Mouse (Mus musculus) kidney, postnatal 4 days (tissue): ENCODE measurements around the gene Eci3.

Experiments used
- DNase-seq, 2 experiments: peaks; one replicate each; pipeline ENCODE4 v3.0.0; 2021; ENCODE audit warnings: mixed read lengths in 2 of 2

Gene Eci3

DNA sequence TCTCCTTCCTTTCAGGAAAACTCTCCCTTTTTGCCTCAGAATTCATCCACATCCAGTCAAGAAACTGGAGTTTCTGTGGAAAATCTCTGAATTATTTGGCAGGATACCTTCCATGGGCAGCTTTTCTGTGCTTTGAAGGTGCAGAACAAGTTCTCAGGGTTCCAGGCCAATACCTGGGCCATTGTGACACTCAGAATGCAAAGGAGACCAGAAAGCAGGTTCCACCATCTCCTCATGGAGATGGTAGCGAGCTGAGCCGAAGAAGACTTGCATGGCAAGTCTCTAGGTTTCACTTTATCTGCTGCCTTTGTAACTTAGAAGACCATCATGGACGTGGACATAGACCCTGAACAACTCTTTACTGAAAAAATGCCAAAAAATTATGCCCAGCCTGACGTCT lies 39.4 kb downstream of the Eci3 start, which contains the start of the genes Fam217a and 4933417A18Rik:
Gene Fam217a, minus strand, starts transcription at position 101 of the 400 bp plus-strand sequence.
Gene 4933417A18Rik, plus strand, starts transcription at position 200 of the 400 bp plus-strand sequence.
- no peak for DNase-seq

DNA sequence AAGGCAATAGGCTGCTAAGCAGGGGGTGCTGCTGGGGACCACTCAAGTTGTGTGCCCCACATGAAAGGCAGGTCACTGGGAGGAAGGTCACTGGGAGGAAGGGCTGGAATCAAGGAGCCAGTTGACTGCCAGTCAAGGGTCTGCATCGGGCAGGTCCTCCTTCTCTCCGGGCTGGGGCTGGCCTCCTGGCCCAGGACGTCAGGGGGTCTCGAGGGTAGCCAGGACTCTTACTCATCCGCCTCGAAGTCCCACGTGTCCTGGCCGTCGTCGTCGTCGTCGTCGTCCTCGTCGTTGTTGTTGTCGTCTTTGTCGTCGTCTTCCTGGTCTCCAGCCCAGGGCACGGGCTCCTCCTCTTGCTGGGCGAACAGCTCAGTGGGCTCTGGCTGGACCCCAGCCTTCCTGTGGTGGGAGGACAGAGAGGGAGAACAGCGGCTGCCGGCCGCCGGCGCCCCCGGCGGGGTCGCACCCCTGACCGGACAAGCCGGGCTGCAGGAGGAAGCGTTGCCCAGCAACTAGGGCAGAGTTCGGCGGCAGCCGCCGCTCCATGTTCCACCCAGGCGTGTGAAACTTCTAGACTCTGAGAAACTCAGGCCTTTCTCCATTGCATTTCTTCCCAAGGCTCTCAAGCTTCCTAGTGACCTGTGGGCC lies 47.0 kb downstream of the Eci3 start:
- peak; percentile 52 to 69 for DNase-seq

DNA sequence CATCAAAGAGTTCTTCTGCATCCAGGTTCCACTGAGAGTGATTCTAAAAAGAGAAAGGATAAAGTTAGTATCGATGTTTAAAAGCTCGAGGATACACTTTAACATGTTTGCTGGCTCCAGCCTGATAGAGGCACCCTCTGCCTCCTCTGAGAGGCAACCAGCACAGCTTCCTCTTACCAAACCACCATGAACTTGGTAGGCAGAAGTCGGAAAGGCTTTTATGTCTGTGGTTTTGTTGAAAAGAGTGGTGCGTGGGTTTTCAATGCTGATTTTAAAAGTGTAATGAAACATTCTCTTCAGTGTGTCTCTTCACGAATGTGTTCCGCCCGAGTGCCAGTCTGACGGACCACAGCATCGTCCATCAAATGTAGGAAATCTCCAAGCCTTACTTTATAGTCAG lies 49.0 kb downstream of the Eci3 start:
- DNase-seq = no peak
